Mouse (Mus musculus): Measurements from ENCODE around the gene Zbtb45. TPM values are rescaled to one million over a fixed set of nuclear protein-coding genes. Genes with fewer than 3 reads are reported as not detected.

Gene Zbtb45
- polyA plus RNA-seq, 1 experiment = 78.8 TPM

- no peak for TF ChIP-seq POLR2A (IDR thresholded peaks at IDR 0.05; ENCODE audit: control insufficient read depth, extremely low read depth, insufficient read depth, low read length, poor library complexity)
- TF ChIP-seq CTCF (IDR thresholded peaks at IDR 0.05; ENCODE audit: borderline replicate concordance, control insufficient read depth, extremely low read depth, insufficient read depth, low read length, poor library complexity) = no peak
- Histone ChIP-seq H3K4me3 (ENCODE audit: control insufficient read depth, insufficient read depth, low read length) (no peak overlapping the region), H3K4me1 (replicated peaks; ENCODE audit: control insufficient read depth, insufficient read depth, low read length) (peaks cover 16% of the 10 kb centered on the region), H3K36me3 (ENCODE audit: control insufficient read depth, insufficient read depth, low read length) (peaks cover 62% of the 10 kb centered on the region), H3K27ac (ENCODE audit: control insufficient read depth, insufficient read depth, low read length) (no peak overlapping the region), H3K27me3 (ENCODE audit: control insufficient read depth, insufficient read depth, low read length) (no peaks in the 10 kb centered on the region)
- DNase-seq = no peak
- 82% methylated on average over 5 of the region's 5 CpGs for WGBS
Observed at GRCm38 (mm10) chr7:13031069-13031468, 21.2 kb upstream of the Zbtb45 start.

GRCm38 (mm10) chr7:13028986-13029385 is 19.2 kb upstream of the Zbtb45 start:
- no peak overlapping the region for H3K27ac ChIP-seq (ENCODE audit: control insufficient read depth, insufficient read depth, low read length)
- no peak for TF ChIP-seq POLR2A (IDR thresholded peaks at IDR 0.05; ENCODE audit: control insufficient read depth, extremely low read depth, insufficient read depth, low read length, poor library complexity)
- no peak for TF ChIP-seq CTCF (IDR thresholded peaks at IDR 0.05; ENCODE audit: borderline replicate concordance, control insufficient read depth, extremely low read depth, insufficient read depth, low read length, poor library complexity)
- peaks cover 17% of the 10 kb centered on the region for H3K4me1 ChIP-seq (replicated peaks; ENCODE audit: control insufficient read depth, insufficient read depth, low read length)
- peaks cover 56% of the 10 kb centered on the region for H3K36me3 ChIP-seq (ENCODE audit: control insufficient read depth, insufficient read depth, low read length)
- no peaks in the 10 kb centered on the region for H3K27me3 ChIP-seq (ENCODE audit: control insufficient read depth, insufficient read depth, low read length)
- DNase-seq = no peak
- over 99% methylated on average over 4 of the region's 4 CpGs for WGBS
- H3K4me3 ChIP-seq (ENCODE audit: control insufficient read depth, insufficient read depth, low read length) = no peak overlapping the region

- WGBS = 35% methylated on average over 4 of the region's 4 CpGs
- Histone ChIP-seq H3K27me3 (ENCODE audit: control insufficient read depth, insufficient read depth, low read length) (no peaks in the 10 kb centered on the region), H3K36me3 (ENCODE audit: control insufficient read depth, insufficient read depth, low read length) (peaks cover 39% of the 10 kb centered on the region), H3K4me3 (ENCODE audit: control insufficient read depth, insufficient read depth, low read length) (peak overlapping the region; percentile 73; the same call in 1 of the 2 replicates), H3K27ac (ENCODE audit: control insufficient read depth, insufficient read depth, low read length) (no peak overlapping the region), H3K4me1 (replicated peaks; ENCODE audit: control insufficient read depth, insufficient read depth, low read length) (peaks cover 21% of the 10 kb centered on the region)
- no peak for TF ChIP-seq POLR2A (IDR thresholded peaks at IDR 0.05; ENCODE audit: control insufficient read depth, extremely low read depth, insufficient read depth, low read length, poor library complexity)
- no peak for TF ChIP-seq CTCF (IDR thresholded peaks at IDR 0.05; ENCODE audit: borderline replicate concordance, control insufficient read depth, extremely low read depth, insufficient read depth, low read length, poor library complexity)
- no peak for DNase-seq
Observed at GRCm38 (mm10) chr7:13025511-13026112, 15.8 kb upstream of the Zbtb45 start.

GRCm38 (mm10) chr7:13024805-13025204 is 15.0 kb upstream of the Zbtb45 start:
- under 1% methylated on average over 44 of the region's 44 CpGs for WGBS
- DNase-seq = peak; percentile 82
- H3K27ac ChIP-seq (ENCODE audit: control insufficient read depth, insufficient read depth, low read length) = peak overlapping the region; percentile 5; the same call in 1 of the 2 replicates
- peaks cover 21% of the 10 kb centered on the region for H3K4me1 ChIP-seq (replicated peaks; ENCODE audit: control insufficient read depth, insufficient read depth, low read length)
- H3K27me3 ChIP-seq (ENCODE audit: control insufficient read depth, insufficient read depth, low read length) = no peaks in the 10 kb centered on the region
- peaks cover 31% of the 10 kb centered on the region for H3K36me3 ChIP-seq (ENCODE audit: control insufficient read depth, insufficient read depth, low read length)
- peak overlapping the region; percentile 73 for H3K4me3 ChIP-seq (ENCODE audit: control insufficient read depth, insufficient read depth, low read length)
- TF ChIP-seq POLR2A (IDR thresholded peaks at IDR 0.05; ENCODE audit: control insufficient read depth, extremely low read depth, insufficient read depth, low read length, poor library complexity) (no peak), CTCF (IDR thresholded peaks at IDR 0.05; ENCODE audit: borderline replicate concordance, control insufficient read depth, extremely low read depth, insufficient read depth, low read length, poor library complexity) (no peak)

- peak overlapping the region; percentile 74 for H3K27ac ChIP-seq (ENCODE audit: control insufficient read depth, insufficient read depth, low read length)
- TF ChIP-seq POLR2A (IDR thresholded peaks at IDR 0.05; ENCODE audit: control insufficient read depth, extremely low read depth, insufficient read depth, low read length, poor library complexity) (peak; percentile 96), CTCF (IDR thresholded peaks at IDR 0.05; ENCODE audit: borderline replicate concordance, control insufficient read depth, extremely low read depth, insufficient read depth, low read length, poor library complexity) (peak; percentile 35; the same call in 1 of the 2 replicates)
- WGBS = under 1% methylated on average over 94 of the region's 95 CpGs
- peak overlapping the region; percentile 73 for H3K4me3 ChIP-seq (ENCODE audit: control insufficient read depth, insufficient read depth, low read length)
- H3K27me3 ChIP-seq (ENCODE audit: control insufficient read depth, insufficient read depth, low read length) = no peaks in the 10 kb centered on the region
- peak; percentile 91 for DNase-seq
- H3K36me3 ChIP-seq (ENCODE audit: control insufficient read depth, insufficient read depth, low read length) = peaks cover 24% of the 10 kb centered on the region
- H3K4me1 ChIP-seq (replicated peaks; ENCODE audit: control insufficient read depth, insufficient read depth, low read length) = peaks cover 21% of the 10 kb centered on the region
Observed at GRCm38 (mm10) chr7:13023928-13024731, 14.3 kb upstream of the Zbtb45 start.

GRCm38 (mm10) chr7:13022773-13023535 is 13.1 kb upstream of the Zbtb45 start:
- no peak for TF ChIP-seq POLR2A (IDR thresholded peaks at IDR 0.05; ENCODE audit: control insufficient read depth, extremely low read depth, insufficient read depth, low read length, poor library complexity)
- TF ChIP-seq CTCF (IDR thresholded peaks at IDR 0.05; ENCODE audit: borderline replicate concordance, control insufficient read depth, extremely low read depth, insufficient read depth, low read length, poor library complexity) = no peak
- Histone ChIP-seq H3K4me3 (ENCODE audit: control insufficient read depth, insufficient read depth, low read length) (peak overlapping the region; percentile 38), H3K27ac (ENCODE audit: control insufficient read depth, insufficient read depth, low read length) (peak overlapping the region; percentile 56), H3K27me3 (ENCODE audit: control insufficient read depth, insufficient read depth, low read length) (no peaks in the 10 kb centered on the region), H3K4me1 (replicated peaks; ENCODE audit: control insufficient read depth, insufficient read depth, low read length) (peaks cover 21% of the 10 kb centered on the region), H3K36me3 (ENCODE audit: control insufficient read depth, insufficient read depth, low read length) (peaks cover 12% of the 10 kb centered on the region)
- DNase-seq = peak; percentile 76
- 3% methylated on average over 31 of the region's 31 CpGs for WGBS

All from thymus, adult 2 months (tissue).